Mouse (Mus musculus): ENCODE data around the gene Cnot2. TPM values are rescaled to one million over a fixed set of nuclear protein-coding genes. Genes with fewer than 3 reads are reported as not detected.
A peak's percentile ranks its signal among the peaks of the same experiment; 100 is the strongest.
"Not testable (repeated sequence)": the region's sequence is repeated elsewhere in the genome, so short reads cannot be mapped to it uniquely, and the experiment has no call there.

The Cnot2 gene
- polyA plus RNA-seq, 1 experiment from 2014 or later, result 33.5 TPM

DNA sequence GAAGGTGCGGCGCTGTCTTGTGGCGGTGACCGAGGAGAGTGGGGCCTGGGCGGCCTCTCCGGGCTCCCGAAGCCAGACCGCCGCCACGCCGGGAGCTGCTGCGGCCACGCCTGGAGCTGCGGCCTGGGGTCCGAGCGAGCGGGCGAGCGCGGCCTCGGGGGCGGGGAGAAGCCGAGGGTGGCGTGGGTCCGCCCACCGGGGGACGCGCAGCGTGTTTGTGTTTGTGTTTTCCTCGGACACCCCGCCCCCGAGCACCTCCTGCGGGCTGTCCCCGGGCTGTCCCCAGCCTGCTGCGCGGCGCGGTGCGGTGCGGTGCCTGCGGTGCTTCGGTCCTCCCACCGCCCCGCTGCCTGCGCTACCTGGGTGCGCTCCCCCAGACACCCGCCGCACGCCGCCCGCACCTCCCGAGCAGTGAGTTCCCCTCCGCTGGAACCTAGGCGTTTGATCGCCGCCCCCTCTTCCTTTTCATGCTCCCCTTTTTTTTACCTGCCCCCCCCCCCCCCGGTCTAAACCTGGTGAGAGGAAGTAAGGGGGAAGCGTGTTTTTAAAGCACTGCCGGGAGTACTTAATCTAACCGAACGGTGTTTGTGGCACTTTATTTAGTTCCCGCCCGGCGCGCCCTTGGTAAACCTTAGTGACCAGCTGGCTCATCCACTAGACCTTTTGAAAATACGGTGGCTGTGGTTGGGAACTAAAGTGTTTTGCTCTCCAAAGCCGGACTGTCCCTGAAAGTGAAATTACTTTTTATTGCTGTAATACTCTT, 589 bp upstream of the Cnot2 start:
- H3K27ac ChIP-seq (ENCODE audit: low read length), result peak overlapping the region; percentile 95
- peak overlapping the region; percentile 81 for H3K4me2 ChIP-seq (ENCODE audit: low read depth, low read length)
- no peaks in the 10 kb centered on the region for H3K9me3 ChIP-seq (replicated peaks; ENCODE audit: control insufficient read depth, low read length)
- peak overlapping the region; percentile 96 for H3K9ac ChIP-seq (ENCODE audit: low read depth, low read length)
- peak overlapping the region; percentile 73 for H3K4me3 ChIP-seq (ENCODE audit: low read depth, low read length)
- under 1% methylated on average over 42 of the region's 67 CpGs for WGBS (ENCODE audit: insufficient replicate concordance)
- H3K4me1 ChIP-seq (ENCODE audit: control insufficient read depth, low read depth, low read length), result peaks cover 5% of the 10 kb centered on the region
- no peaks in the 10 kb centered on the region for H3K36me3 ChIP-seq (ENCODE audit: control insufficient read depth, insufficient read depth)
- ATAC-seq (ENCODE audit: low read depth), result peak; percentile 87
- no peaks in the 10 kb centered on the region for H3K27me3 ChIP-seq (ENCODE audit: control insufficient read depth, insufficient read depth, low read depth, low read length)

DNA sequence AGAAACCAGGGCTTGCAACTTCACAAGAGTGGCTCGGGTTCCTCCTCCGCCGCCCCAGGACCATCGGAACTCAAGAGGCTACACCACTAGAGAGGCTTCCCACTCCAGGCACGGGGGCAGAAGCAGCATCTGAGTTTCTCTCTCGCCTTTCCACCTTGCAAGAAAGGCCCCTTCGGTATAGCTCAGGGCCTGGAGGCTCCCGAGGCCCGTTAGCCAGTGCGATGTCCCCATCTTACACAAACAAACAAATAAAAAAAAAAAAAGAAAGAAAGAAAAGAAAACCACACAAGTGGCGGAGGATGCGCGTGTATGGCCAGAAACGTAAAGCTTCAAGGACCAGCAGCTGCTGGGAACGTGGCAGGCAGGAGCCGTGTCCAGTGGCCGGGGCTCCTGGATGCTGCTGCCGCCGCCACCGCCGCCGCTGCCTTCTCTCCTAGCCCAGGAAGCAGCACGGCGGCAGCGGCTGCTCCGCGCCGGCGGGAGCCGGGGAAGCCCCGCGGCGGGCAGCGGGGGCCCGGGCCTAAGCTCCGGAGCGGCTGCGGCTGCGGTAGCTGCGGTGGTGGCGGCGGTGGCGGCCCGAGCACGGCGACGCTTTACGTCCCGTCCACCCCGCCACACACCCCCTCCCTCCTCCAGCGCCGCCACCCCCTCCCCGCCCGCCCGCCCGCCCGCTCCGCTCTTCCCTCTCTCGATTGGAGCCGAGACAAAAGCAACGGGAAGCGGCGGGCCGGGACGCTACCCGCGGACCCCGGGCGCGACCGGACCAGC, 536 bp downstream of the Cnot2 start:
- peak overlapping the region; percentile 95 for H3K27ac ChIP-seq (ENCODE audit: low read length)
- no peaks in the 10 kb centered on the region for H3K36me3 ChIP-seq (ENCODE audit: control insufficient read depth, insufficient read depth)
- H3K9ac ChIP-seq (ENCODE audit: low read depth, low read length), result peak overlapping the region; percentile 96
- peak; percentile 71 for ATAC-seq (ENCODE audit: low read depth)
- no peaks in the 10 kb centered on the region for H3K9me3 ChIP-seq (replicated peaks; ENCODE audit: control insufficient read depth, low read length)
- H3K27me3 ChIP-seq (ENCODE audit: control insufficient read depth, insufficient read depth, low read depth, low read length), result no peaks in the 10 kb centered on the region
- peaks cover 5% of the 10 kb centered on the region for H3K4me1 ChIP-seq (ENCODE audit: control insufficient read depth, low read depth, low read length)
- H3K4me2 ChIP-seq (ENCODE audit: low read depth, low read length), result peak overlapping the region; percentile 81
- WGBS (ENCODE audit: insufficient replicate concordance), result 0% methylated on average over 44 of the region's 71 CpGs
- peak overlapping the region; percentile 73 for H3K4me3 ChIP-seq (ENCODE audit: low read depth, low read length)

DNA sequence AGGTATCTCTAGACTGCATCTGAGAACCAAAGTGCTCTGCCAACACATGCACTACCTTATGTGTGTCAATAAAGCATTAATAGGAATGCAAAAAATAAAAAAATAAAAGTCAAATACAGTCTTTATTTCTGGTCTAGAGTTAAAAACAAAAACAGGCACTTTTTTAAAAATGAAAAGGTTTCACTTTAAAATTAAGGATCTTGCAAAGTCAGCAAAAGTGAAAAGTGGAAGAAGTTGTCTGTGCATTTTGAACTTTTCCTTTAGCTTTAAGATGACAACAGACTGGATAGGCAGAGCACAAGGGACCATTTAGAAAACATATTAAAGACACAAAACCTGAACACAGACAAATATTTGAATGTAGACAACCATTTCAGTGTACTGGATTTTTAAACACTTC, 1.8 kb downstream of the Cnot2 start:
- peak overlapping the region; percentile 81; the same call in 1 of the 2 replicates for H3K4me2 ChIP-seq (ENCODE audit: low read depth, low read length)
- no peak for ATAC-seq (ENCODE audit: low read depth)
- peaks cover 5% of the 10 kb centered on the region for H3K4me1 ChIP-seq (ENCODE audit: control insufficient read depth, low read depth, low read length)
- no peaks in the 10 kb centered on the region for H3K36me3 ChIP-seq (ENCODE audit: control insufficient read depth, insufficient read depth)
- no peak overlapping the region for H3K9ac ChIP-seq (ENCODE audit: low read depth, low read length)
- H3K27me3 ChIP-seq (ENCODE audit: control insufficient read depth, insufficient read depth, low read depth, low read length), result no peaks in the 10 kb centered on the region
- H3K9me3 ChIP-seq (replicated peaks; ENCODE audit: control insufficient read depth, low read length), result no peaks in the 10 kb centered on the region
- no peak overlapping the region for H3K27ac ChIP-seq (ENCODE audit: low read length)
- no peak overlapping the region for H3K4me3 ChIP-seq (ENCODE audit: low read depth, low read length)

DNA sequence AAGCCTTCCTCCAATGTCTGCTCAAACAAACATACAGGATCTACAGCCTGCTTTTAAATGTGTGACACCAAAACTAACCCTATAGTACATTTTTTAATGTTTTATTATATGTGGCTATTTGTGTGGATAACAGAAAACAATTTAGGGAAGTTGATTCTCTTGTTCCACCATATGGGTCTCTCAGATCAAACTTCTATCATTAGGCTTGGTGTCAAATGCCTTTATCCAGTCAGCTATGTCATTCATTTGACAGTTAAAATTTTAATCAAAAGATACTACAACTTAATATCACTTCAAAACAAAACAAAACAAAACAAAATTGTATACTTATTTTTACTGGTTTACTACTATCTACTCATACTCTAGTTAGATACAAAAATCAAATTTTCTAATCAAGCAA, 2.9 kb downstream of the Cnot2 start:
- H3K4me1 ChIP-seq (ENCODE audit: control insufficient read depth, low read depth, low read length), result peaks cover 5% of the 10 kb centered on the region
- no peaks in the 10 kb centered on the region for H3K27me3 ChIP-seq (ENCODE audit: control insufficient read depth, insufficient read depth, low read depth, low read length)
- no peak overlapping the region for H3K4me2 ChIP-seq (ENCODE audit: low read depth, low read length)
- ATAC-seq (ENCODE audit: low read depth), result no peak
- no peak overlapping the region for H3K9ac ChIP-seq (ENCODE audit: low read depth, low read length)
- H3K4me3 ChIP-seq (ENCODE audit: low read depth, low read length), result no peak overlapping the region
- no peak overlapping the region for H3K27ac ChIP-seq (ENCODE audit: low read length)
- no peaks in the 10 kb centered on the region for H3K36me3 ChIP-seq (ENCODE audit: control insufficient read depth, insufficient read depth)
- no peaks in the 10 kb centered on the region for H3K9me3 ChIP-seq (replicated peaks; ENCODE audit: control insufficient read depth, low read length)

DNA sequence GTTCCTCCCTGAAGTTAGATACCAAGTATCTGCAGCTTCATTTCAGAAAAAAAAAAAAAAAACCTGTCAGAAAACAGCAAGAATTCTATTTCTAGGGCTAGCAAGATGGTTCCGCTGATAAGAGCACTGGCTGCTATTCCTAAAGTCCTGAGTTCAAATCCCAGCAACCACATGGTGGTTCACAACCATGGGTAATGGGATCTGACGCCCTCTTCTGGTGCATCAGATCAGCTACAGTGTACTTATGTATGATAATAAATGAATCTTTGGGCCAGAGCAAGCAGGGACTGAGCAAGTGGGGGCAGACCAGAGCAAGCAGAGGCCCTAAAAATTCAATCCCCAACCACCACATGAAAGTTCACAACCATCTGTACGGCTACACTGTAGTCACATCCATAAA, 4.1 kb downstream of the Cnot2 start:
- Histone ChIP-seq H3K4me1 (ENCODE audit: control insufficient read depth, low read depth, low read length) (peaks cover 5% of the 10 kb centered on the region), H3K36me3 (ENCODE audit: control insufficient read depth, insufficient read depth) (no peaks in the 10 kb centered on the region), H3K4me2 (ENCODE audit: low read depth, low read length) (no peak overlapping the region), H3K27me3 (ENCODE audit: control insufficient read depth, insufficient read depth, low read depth, low read length) (no peaks in the 10 kb centered on the region), H3K27ac (ENCODE audit: low read length) (no peak overlapping the region), H3K9me3 (replicated peaks; ENCODE audit: control insufficient read depth, low read length) (no peaks in the 10 kb centered on the region), H3K9ac (ENCODE audit: low read depth, low read length) (no peak overlapping the region), H3K4me3 (ENCODE audit: low read depth, low read length) (no peak overlapping the region)
- 65% methylated on average over 3 of the region's 3 CpGs for WGBS (ENCODE audit: insufficient replicate concordance)
- ATAC-seq (ENCODE audit: low read depth), result no peak

DNA sequence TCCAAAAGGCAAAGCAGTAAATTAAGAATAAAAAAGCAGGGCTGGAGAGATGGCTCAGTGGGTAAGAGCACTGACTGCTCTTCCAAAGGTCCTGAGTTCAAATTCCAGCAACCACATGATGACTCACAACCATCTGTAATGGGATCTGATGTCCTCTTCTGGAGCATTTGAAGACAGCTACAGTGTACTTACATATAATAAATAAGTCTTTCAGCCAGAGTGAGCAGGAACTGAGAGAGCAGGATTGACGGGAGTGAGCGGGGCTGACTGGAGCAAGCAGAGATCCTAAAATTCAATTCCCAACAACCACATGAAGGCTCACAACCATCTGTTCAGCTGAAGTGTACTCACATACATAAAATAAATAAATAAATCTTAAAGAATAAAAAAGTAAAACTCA, 5.2 kb downstream of the Cnot2 start:
- H3K36me3 ChIP-seq (ENCODE audit: control insufficient read depth, insufficient read depth); H3K4me1 ChIP-seq (ENCODE audit: control insufficient read depth, low read depth, low read length); H3K27ac ChIP-seq (ENCODE audit: low read length); H3K4me2 ChIP-seq (ENCODE audit: low read depth, low read length); H3K27me3 ChIP-seq (ENCODE audit: control insufficient read depth, insufficient read depth, low read depth, low read length); H3K4me3 ChIP-seq (ENCODE audit: low read depth, low read length); H3K9me3 ChIP-seq (replicated peaks; ENCODE audit: control insufficient read depth, low read length); H3K9ac ChIP-seq (ENCODE audit: low read depth, low read length); ATAC-seq (ENCODE audit: low read depth): not testable (repeated sequence)
- 90% methylated on average over 2 of the region's 2 CpGs for whole genome bisulfite sequencing (ENCODE audit: insufficient replicate concordance)

DNA sequence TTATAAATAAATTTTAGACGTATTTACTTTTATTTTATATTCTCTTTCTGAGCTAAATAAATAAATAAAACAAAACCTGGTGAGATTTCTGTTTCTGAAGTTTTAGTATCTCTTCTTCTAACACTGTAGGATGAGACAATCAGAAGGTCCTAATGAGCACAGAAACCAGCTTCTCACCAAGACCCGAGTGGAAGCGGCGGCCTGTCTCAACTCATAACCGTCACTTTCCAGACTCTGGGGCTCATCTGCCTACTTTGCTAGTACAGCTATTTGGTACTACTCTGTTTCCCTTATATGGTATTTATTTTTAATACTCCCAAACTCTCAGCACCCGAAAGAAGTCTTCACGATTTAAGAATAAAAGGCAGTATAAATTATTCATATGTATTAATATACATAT, 10.8 kb downstream of the Cnot2 start:
- Histone ChIP-seq H3K9ac (ENCODE audit: low read depth, low read length) (no peak overlapping the region), H3K4me1 (ENCODE audit: control insufficient read depth, low read depth, low read length) (peaks cover 5% of the 10 kb centered on the region), H3K27ac (ENCODE audit: low read length) (no peak overlapping the region), H3K9me3 (replicated peaks; ENCODE audit: control insufficient read depth, low read length) (no peaks in the 10 kb centered on the region), H3K4me2 (ENCODE audit: low read depth, low read length) (no peak overlapping the region), H3K4me3 (ENCODE audit: low read depth, low read length) (no peak overlapping the region), H3K36me3 (ENCODE audit: control insufficient read depth, insufficient read depth) (no peaks in the 10 kb centered on the region), H3K27me3 (ENCODE audit: control insufficient read depth, insufficient read depth, low read depth, low read length) (no peaks in the 10 kb centered on the region)
- no peak for ATAC-seq (ENCODE audit: low read depth)
- 83% methylated on average over 7 of the region's 7 CpGs for whole genome bisulfite sequencing (ENCODE audit: insufficient replicate concordance)

DNA sequence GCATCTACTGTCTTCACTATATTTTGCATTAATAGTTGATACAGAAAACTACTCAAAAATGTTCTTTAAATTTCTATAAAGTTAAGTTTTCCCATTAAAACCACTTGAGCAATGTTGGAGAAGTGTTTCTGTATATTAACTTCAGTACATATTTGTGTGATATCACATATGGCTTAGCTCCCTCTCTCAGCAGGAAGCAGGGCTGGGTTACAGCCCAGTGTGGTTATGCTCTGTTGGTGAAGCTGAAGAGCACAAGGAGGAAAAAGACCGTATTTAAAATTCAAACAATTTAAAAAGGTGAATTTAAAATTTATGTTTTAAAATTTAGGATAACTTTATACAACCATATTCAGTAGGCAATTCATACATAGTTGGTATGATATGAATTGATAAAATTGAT, 12.8 kb downstream of the Cnot2 start:
- no peaks in the 10 kb centered on the region for H3K36me3 ChIP-seq (ENCODE audit: control insufficient read depth, insufficient read depth)
- H3K27me3 ChIP-seq (ENCODE audit: control insufficient read depth, insufficient read depth, low read depth, low read length), result no peaks in the 10 kb centered on the region
- H3K4me1 ChIP-seq (ENCODE audit: control insufficient read depth, low read depth, low read length), result peaks cover 5% of the 10 kb centered on the region
- no peak overlapping the region for H3K27ac ChIP-seq (ENCODE audit: low read length)
- no peak overlapping the region for H3K4me2 ChIP-seq (ENCODE audit: low read depth, low read length)
- 50% methylated on average over 1 of the region's 1 CpGs for WGBS (ENCODE audit: insufficient replicate concordance)
- H3K9me3 ChIP-seq (replicated peaks; ENCODE audit: control insufficient read depth, low read length), result no peaks in the 10 kb centered on the region
- ATAC-seq (ENCODE audit: low read depth), result no peak
- H3K9ac ChIP-seq (ENCODE audit: low read depth, low read length), result no peak overlapping the region
- no peak overlapping the region for H3K4me3 ChIP-seq (ENCODE audit: low read depth, low read length)
